In genomic region chr17:20944985-20945891, GRCm38 (mm10) we compare ENCODE assay signal across 7 mouse cellular contexts. TPM values are rescaled to one million over a fixed set of nuclear protein-coding genes. Genes with fewer than 3 reads are reported as not detected.
DNase-seq lines count a peak whose midpoint lies in the region; ATAC-seq lines count a peak whose summit lies in the region.

Gene Ppp2r1a (plus strand): TSS chr17:20945311.

- under 1% methylated on average over 69 of the region's 69 CpGs for WGBS in intestine, embryonic 16.5 days
- WGBS in midbrain, embryonic 11.5 days: under 1% methylated on average over 69 of the region's 69 CpGs

- H3K36me3 ChIP-seq in intestine, embryonic 16.5 days (ENCODE audit: control insufficient read depth, insufficient read depth, low read length): no peaks in the 10 kb centered on the region
- H3K36me3 ChIP-seq in midbrain, embryonic 11.5 days (ENCODE audit: control insufficient read depth, insufficient read depth, low read length): no peaks in the 10 kb centered on the region

- no peaks in the 10 kb centered on the region for H3K9me3 ChIP-seq in intestine, embryonic 16.5 days (ENCODE audit: control insufficient read depth, low read length)
- H3K9me3 ChIP-seq in midbrain, embryonic 11.5 days (ENCODE audit: control insufficient read depth, low read length): no peaks in the 10 kb centered on the region

- peak within 1 kb of the TSS; percentile 90 for H3K9ac ChIP-seq in intestine, embryonic 16.5 days (ENCODE audit: low read depth, low read length)
- H3K9ac ChIP-seq in midbrain, embryonic 11.5 days (ENCODE audit: low read length): peak within 1 kb of the TSS; percentile 91

- peak within 1 kb of the TSS; percentile 94 for H3K4me3 ChIP-seq in intestine, embryonic 16.5 days (ENCODE audit: low read length)
- peak within 1 kb of the TSS; percentile 78 for H3K4me3 ChIP-seq in midbrain, embryonic 11.5 days (ENCODE audit: low read depth, low read length)

- peak; percentile 99 for ATAC-seq in intestine, embryonic 16.5 days
- ATAC-seq in midbrain, embryonic 11.5 days (ENCODE audit: low FRiP score): peak; percentile 98

- peak within 1 kb of the TSS; percentile 84 for H3K4me2 ChIP-seq in intestine, embryonic 16.5 days (ENCODE audit: low read depth, low read length)
- H3K4me2 ChIP-seq in midbrain, embryonic 11.5 days: peak within 1 kb of the TSS; percentile 78

- peak within 1 kb of the TSS; percentile 97 for H3K27ac ChIP-seq in intestine, embryonic 16.5 days (ENCODE audit: low read length)
- peak within 1 kb of the TSS; percentile 95 for H3K27ac ChIP-seq in midbrain, embryonic 11.5 days (ENCODE audit: low read depth, low read length)

- intact Hi-C loops in left cerebral cortex, postnatal 36 days (cut with DNase I): loop anchor here (2.0 to 10.0 kb wide), 3 partner anchors 64 to 590 kb away; partner anchors contain the start of genes Zfp160, Zfp51 and Zfp52

- H3K27me3 ChIP-seq in intestine, embryonic 16.5 days (replicated peaks; ENCODE audit: control insufficient read depth, insufficient read depth, low read length): no peaks in the 10 kb centered on the region
- no peaks in the 10 kb centered on the region for H3K27me3 ChIP-seq in midbrain, embryonic 11.5 days (ENCODE audit: control insufficient read depth, insufficient read depth, low read length)

- peak; percentile 99 for DNase-seq in adrenal gland, adult 8-10 months
- DNase-seq in embryo, embryonic 9.5 days (ENCODE audit: extremely low spot score): peak; percentile 97
- DNase-seq in gastrocnemius, postnatal 4 days (ENCODE audit: low spot score in 2 of 2): peak; percentile 97
- peak; percentile 99 for DNase-seq in left cerebral cortex, postnatal 36 days (ENCODE audit: low spot score in 2 of 2)
- peak; percentile 99 for DNase-seq in midbrain, embryonic 11.5 days (ENCODE audit: low spot score, missing footprints)
- DNase-seq in skeletal muscle tissue, adult 2 months (ENCODE audit: low read depth, low spot score): peak; percentile 100

- H3K4me1 ChIP-seq in intestine, embryonic 16.5 days (ENCODE audit: control insufficient read depth, insufficient read depth, low read length): peaks cover 17% of the 10 kb centered on the region
- H3K4me1 ChIP-seq in midbrain, embryonic 11.5 days (ENCODE audit: control insufficient read depth, insufficient read depth, low read length): peaks cover 19% of the 10 kb centered on the region

RNA-seq across cellular contexts. Expression of gene Ppp2r1a, which starts in this region (rescaled TPM):
- 100 to 1,000 TPM; 250 to 386 (median 301) TPM for total RNA-seq in adrenal gland, adult 8-10 months (2022)
- 100 to 1,000 TPM; 190 to 213 TPM for total RNA-seq in gastrocnemius, postnatal 4 days (2021)
- polyA plus RNA-seq in intestine, embryonic 16.5 days (2015; fragmentation: Nextera tagmentation; extraction: Ambion mirVana): 352 and 364 TPM in 2 replicates
- 100 to 1,000 TPM; 535 to 639 TPM for total RNA-seq in left cerebral cortex, postnatal 36 days (2021)
- 542 and 558 TPM in 2 replicates for polyA plus RNA-seq in midbrain, embryonic 11.5 days (2014; fragmentation: Nextera tagmentation; extraction: Ambion mirVana)

Comparison
In these comparisons a context has a peak if more than half of its experiments do, and no peak if none do; other contexts are left out.
1. Peak in every context shown above with its lines: DNase-seq, ATAC-seq, H3K4me3 ChIP-seq and H3K27ac ChIP-seq.